Mouse (Mus musculus): ENCODE results near the gene Dnah1. TPM values are rescaled to one million over a fixed set of nuclear protein-coding genes. Genes with fewer than 3 reads are reported as not detected.

The Dnah1 gene
- under 1 TPM; 0.07 to 0.14 TPM for total RNA-seq (2021)
- long read RNA-seq, experiment 1: 0 reads
- long read RNA-seq, experiment 2: 0 reads

DNA sequence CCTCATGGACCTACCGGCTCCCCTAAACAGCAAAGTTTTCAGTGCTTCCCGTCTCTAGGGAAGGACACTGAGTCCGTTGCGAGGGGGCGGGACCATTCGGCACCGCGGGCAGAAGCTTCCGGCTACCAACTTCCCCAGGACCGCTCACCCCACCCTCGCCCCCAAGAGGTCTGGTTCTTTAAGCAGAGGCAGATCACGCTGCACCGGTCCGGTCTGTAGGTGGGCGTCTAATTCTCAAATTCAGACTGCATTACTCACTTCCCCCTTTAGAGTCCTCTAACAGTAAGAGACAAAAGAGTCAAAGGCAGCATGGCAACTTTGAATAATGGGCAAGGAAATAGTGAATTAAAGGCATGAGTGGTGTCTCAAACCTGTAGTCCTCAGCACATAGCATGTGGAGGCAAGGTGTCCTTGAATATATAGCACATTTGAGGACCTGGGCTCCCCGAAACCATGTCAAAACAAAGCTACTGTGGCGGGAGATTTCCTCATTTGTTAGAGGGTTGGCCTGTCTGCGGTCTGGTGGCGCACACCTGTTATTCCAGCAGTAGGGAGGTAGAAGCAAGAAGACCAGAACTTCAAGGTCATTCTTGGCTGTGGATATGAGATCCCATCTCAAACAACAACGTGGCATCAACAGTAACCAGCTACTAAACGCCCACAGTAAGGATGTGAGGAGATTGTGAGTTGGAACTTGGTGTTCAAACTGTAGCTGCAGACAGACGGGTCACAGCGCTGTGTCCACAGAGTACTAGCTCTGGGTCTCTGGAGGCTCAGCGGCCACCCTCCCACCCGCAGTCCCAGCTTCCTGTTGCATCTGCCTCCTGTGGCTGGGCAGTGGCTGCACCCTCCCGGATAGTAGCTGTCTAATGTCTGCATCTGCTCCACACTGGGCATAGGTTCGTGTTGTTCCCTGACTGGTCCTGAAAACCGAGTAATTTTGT lies at the start of gene Dnah1:
Gene Dnah1, minus strand, starts transcription at position 48 of the 944 bp plus-strand sequence.
- intact Hi-C loops (cut with DNase I): loop anchor here (2.0 kb wide), 1 partner anchor 53 kb away; no protein-coding TSS in a partner anchor

DNA sequence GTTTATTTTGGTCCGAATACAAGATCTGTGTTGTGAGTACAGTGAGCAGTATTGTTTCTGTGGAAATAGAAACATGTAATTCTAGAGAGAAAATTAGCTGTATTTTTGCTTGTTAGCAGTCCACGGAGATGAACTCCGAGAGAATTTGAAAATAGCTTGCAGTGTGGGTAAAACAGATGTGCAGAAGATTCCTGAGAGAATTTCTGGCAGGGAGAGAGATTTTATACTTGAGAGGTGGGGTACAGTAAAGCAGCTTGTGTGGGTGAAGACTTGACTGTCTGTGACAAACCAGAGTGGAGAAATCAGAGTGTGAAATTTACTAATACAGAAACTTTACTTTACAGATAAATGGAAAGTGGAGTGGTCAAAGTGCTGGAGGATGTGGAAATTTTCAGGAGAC lies 45.7 kb upstream of the Dnah1 start:
- no peak for DNase-seq
- intact Hi-C loops (cut with DNase I): loop anchor here (10.0 kb wide), 1 partner anchor 235 kb away; no protein-coding TSS in a partner anchor

More for the DNA sequence above, at the start of gene Dnah1:
- DNase-seq: peak; percentile 45 to 52

DNA sequence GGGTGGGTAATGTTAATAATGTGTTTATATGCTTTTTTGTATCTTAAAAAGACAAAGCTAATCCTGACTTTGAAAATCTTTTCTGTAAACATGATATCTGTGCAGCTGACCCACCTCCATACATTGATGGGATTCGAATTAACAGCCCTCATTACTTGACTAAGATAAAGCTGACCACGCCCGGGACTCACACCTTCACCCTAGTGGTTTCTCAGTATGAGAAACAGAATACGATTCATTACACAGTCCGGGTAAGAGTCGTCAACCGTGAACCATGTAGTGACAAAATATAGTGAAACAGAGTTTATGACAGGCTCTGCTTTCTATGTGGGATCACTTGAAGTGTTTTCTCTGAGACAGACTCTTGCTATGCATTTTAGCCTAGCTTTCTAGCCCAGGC lies 44.3 kb upstream of the Dnah1 start:
- no peak for DNase-seq
- intact Hi-C loops (cut with DNase I): loop anchor here (10.0 kb wide), 1 partner anchor 237 kb away; no protein-coding TSS in a partner anchor

DNA sequence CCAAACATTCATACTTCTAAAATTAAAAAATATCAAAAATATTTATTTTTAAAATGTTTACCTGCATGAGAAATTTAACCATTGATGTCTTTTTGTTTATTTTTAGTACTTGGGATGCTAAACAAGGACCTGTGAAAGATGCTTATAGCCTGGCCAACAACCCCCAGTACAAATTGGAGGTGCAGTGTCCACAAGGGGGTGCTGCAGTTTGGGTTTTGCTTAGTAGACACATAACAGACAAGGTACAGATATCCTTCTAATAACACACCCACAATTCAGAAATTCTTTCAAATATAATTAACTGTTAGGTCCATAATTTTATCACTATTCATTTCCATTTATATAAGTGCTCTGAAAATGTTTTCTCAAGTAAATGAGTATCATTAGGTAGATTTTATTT lies 41.7 kb upstream of the Dnah1 start:
- intact Hi-C loops (cut with DNase I): loop anchor here (10.0 kb wide), 1 partner anchor 239 kb away; no protein-coding TSS in a partner anchor
- DNase-seq: peak; percentile 77 to 84

DNA sequence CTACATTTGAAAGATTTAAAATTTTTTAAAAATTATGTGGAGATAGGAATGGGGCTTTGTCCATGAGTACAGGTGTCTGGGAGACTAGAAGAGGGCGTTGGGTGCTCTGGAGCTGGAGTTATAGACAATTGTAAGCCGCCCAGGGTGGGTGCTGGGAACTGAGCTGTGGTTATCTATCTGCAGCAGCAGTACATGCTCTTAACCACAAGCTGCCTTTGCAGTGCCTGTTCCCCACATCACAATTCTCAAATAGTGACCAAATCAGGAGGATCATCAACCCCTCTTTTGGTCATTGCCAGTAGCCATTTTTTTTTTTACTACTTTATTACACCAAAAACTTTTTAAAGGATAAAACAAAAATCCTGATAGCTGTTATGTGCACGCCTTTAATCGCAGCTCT lies 40.9 kb upstream of the Dnah1 start:
- intact Hi-C loops (cut with DNase I): loop anchor here (10.0 kb wide), 1 partner anchor 240 kb away; no protein-coding TSS in a partner anchor
- no peak for DNase-seq

DNA sequence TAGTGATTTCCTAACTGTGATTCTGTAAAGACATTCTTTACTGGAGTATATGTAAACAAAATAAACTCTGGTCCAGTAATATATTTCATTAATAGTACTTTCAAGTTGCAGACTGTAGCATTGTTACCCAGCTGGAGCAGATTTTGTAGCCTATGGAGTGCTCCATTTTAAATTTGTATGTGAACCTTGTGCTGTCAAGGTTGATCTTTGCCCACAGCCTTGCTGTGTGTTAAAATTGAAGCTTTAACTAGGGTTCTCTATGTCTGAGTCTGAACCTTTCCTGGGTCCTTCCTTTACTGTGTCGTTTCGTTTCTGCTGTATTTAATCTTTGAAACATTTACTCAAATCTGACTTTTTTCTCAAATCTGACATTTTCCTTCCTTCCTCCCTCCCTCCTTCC lies 38.5 kb upstream of the Dnah1 start:
- intact Hi-C loops (cut with DNase I): loop anchor here (2.0 to 10.0 kb wide), 2 partner anchors 111 to 243 kb away; no protein-coding TSS in a partner anchor
- no peak for DNase-seq

- intact Hi-C loops (cut with DNase I): no loop called here
- no peak for DNase-seq
Observed at GRCm38 (mm10) chr14:31345367-31345766, 21.7 kb upstream of the Dnah1 start.

DNA sequence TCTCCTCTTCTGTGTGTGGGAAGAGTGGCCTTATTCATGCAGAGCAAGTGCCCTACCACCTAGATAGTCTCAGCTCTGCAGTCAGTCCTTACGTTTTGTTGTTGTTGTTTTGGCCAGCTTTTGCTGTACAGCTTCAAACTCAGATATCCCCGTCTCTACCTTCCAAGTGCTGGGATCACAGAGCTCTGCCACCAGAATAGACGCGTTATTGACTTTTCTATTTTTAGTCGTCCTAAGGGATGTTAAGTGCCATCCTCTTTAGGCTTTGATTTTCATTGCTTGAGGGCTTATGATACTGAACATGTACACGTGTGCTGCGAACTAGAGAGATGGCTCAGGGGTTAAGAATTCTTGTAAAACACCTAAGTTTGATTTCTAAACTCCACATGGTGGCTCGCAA lies 19.5 kb upstream of the Dnah1 start:
- DNase-seq: no peak

GRCm38 (mm10) chr14:31337947-31338346 lies 14.3 kb upstream of the Dnah1 start:
- DNase-seq: no peak
- intact Hi-C loops (cut with DNase I): loop anchor here (5.0 kb wide), 1 partner anchor 131 kb away; the partner anchor contains the start of gene Tnnc1

More for the DNA sequence above, 19.5 kb upstream of the Dnah1 start:
- intact Hi-C loops (cut with DNase I): no loop called here

DNA sequence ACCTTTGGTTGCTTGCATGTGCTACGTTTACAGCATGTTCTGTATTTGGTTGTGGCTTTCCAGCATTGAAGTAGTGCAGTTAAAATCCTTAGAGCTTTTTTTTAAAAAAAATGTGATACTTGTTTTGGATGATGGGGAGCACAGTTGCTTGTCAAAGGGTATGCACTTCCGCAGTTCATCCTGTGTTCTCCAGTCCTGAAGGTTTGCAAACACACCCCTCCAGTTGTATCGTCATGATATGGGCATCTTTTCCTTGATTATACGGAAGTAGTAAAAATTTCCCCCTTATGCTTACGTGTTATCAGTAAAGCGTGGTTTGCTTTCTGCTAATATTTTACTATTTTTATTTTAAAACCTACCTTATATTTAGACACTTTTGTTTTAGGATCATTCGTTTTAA lies 13.7 kb upstream of the Dnah1 start:
- intact Hi-C loops (cut with DNase I): loop anchor here (5.0 kb wide), 1 partner anchor 130 kb away; the partner anchor contains the start of gene Tnnc1
- DNase-seq: no peak

DNA sequence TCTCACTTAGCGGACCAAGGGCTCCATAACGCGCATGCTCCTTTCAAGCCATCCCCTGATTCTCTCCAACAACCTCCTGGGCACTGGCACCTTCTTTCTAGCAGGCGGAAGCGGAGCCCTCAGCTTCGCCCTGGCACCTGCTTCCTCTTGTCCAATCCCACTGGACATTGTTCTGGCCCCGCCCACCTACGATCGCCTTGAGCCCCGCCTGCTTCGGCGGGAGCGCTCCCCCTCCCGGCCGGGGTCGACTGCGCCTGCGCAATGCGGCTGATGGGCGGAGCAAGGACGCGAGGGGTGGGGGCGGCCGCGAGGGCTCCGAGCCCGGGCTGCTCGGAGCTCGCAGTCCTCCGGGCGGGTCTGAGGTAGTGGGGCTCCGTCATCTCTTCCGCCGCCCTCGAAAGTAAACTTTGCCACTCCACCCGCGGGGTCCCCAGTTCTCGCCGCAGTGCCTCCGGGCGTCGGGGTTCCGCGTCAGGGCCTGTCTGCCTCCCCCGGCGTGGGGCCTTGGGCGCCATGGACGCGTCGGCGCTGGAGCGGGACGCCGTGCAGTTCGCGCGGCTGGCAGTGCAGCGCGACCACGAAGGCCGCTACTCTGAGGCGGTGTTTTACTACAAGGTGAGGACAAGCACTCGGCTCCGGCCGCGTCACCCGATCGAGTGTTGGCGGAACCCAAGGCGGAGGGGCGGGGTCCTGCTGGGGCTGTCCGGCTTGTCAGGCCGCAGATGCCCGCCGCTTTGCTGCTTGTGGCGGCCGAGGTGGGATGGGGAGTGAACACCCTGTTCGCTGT lies 12.9 kb upstream of the Dnah1 start, which contains the start of gene Capn7:
Gene Capn7, plus strand, starts transcription at position 270 of the 787 bp plus-strand sequence.
- intact Hi-C loops (cut with DNase I): loop anchor here (5.0 kb wide), 1 partner anchor 129 kb away; the partner anchor contains the start of gene Tnnc1

DNA sequence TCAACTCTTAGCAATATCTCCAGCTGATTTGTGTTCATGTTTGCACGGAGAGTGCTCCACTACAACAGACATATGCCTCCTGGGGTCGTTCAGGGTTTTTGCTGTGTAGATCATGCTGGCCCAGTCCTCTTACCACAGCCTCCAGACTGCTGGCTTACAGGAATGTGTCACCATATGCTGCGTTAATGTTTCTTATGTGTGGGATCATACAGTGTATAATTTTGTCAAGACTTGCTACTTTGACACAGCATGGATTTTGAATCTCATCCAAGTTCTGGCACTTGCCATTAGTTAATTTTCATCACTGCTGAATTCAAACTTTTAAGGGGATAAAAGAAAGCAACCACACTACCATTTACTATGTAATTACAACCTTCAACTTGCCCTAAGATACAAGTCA lies 12.1 kb upstream of the Dnah1 start:
- no peak for DNase-seq
- intact Hi-C loops (cut with DNase I): loop anchor here (5.0 kb wide), 1 partner anchor 128 kb away; the partner anchor contains the start of gene Tnnc1

More for the DNA sequence above, 12.9 kb upstream of the Dnah1 start, which contains the start of gene Capn7:
- DNase-seq: peak; percentile 100

GRCm38 (mm10) chr14:31330957-31331356 lies 7.3 kb upstream of the Dnah1 start:
- intact Hi-C loops (cut with DNase I): no loop called here
- no peak for DNase-seq

DNA sequence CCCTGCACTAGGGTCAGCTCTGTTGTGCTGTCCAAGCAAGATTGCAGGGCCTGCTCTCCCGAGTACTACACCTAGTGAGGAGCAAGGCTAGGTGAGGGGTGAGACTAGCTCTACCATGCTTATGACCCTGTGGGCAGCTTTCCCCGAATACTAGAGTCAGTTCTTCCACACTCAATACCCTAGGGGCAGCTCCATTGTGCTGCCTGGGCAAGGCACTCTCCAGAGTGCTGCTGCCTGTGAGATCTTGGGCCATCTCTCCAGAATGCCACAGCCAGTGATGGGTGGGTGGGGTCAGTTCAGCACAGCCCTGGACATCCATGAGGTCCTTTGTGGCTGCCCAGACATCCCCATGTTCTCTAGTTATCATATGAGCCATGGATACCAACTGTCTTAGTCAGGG lies 6.0 kb upstream of the Dnah1 start:
- no peak for DNase-seq
- intact Hi-C loops (cut with DNase I): no loop called here

GRCm38 (mm10) chr14:31327681-31328080 lies 4.0 kb upstream of the Dnah1 start:
- intact Hi-C loops (cut with DNase I): no loop called here
- DNase-seq: no peak

- DNase-seq: no peak
- intact Hi-C loops (cut with DNase I): no loop called here
Observed at GRCm38 (mm10) chr14:31327196-31327595, 3.5 kb upstream of the Dnah1 start.

DNA sequence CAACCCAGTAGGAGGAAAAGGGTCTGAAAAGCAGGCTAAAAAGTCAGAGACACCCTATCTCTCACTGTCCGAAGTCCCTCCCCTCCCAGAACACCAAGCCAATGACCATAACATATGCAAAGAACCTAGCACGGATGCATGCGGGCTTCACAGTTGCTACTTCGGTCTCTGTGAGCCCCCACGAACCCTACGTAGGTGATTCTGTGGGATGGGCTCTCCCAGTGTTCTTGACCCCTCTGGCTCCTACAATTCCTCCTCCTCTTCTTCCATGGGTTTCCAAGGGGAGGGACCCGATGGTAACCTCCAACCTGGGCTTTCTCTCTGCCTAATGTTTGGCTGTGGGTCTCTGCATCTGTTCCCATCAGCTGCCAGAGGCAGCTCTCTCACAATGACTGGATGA lies 3.1 kb upstream of the Dnah1 start:
- intact Hi-C loops (cut with DNase I): no loop called here
- DNase-seq: no peak

- intact Hi-C loops (cut with DNase I): no loop called here
- DNase-seq: no peak
Observed at GRCm38 (mm10) chr14:31325551-31325950, 1.9 kb upstream of the Dnah1 start.

GRCm38 (mm10) chr14:31324851-31325250 lies 1.2 kb upstream of the Dnah1 start:
- intact Hi-C loops (cut with DNase I): no loop called here
- DNase-seq: no peak

DNA sequence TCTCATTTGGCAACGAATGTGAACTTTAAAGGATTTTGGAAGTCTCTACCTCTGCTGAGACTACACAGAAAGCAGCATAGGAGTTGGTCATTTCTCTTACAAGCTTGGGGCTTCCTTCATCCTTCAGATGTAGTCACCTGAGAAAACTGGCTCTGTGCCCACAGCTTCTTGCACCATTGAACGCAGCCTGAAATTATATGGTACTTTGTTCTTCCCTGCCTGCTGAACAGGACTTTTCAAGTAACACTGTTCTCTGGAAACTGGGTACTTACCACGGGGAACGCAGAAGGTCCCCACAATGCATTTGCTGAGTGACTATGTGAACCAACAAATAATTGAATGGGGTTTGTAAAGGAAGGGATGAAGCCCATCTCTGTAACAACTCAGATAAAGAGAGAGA lies 507 bp downstream of the Dnah1 start:
- intact Hi-C loops (cut with DNase I): loop anchor here (2.0 kb wide), 1 partner anchor 52 kb away; no protein-coding TSS in a partner anchor
- DNase-seq: no peak

All from heart, postnatal 14 days (tissue).